Mouse (Mus musculus) bone marrow macrophage, adult 2 months (primary cell): ENCODE measurements around the gene Rab11fip3.

Experiments
- CTCF ChIP-seq: IDR thresholded peaks from 2 replicates; pipeline ENCODE4 v1.5.1; 2012; ENCODE audit warnings: low read depth, mild to moderate bottlenecking, low read length, moderate library complexity
- POLR2A ChIP-seq: IDR thresholded peaks from 2 replicates; pipeline ENCODE4 v1.6.1; 2012; ENCODE audit warnings: mild to moderate bottlenecking, low read depth, low read length, borderline replicate concordance

DNA sequence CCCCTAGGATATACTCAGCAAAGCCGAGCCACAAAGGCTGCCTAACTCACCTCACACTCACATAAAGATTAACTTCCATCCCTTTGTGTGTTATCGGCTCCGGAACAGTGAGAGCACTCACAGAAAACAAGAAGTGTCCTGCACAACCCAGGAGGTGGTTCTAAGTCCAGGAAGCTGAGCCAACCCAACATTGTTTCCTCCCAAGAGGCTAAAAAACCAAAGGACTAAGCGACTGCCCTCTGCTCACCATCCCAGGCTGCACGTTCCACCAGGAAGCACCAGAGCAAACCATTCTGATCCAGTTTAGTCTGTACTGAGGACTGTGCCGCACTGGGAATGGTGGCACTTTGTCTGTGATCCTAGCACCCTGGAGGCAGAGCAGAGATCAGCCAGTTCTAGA lies 4.4 kb downstream of the Rab11fip3 start:
- TF ChIP-seq POLR2A (no peak), CTCF (no peak)
